Mouse (Mus musculus): ENCODE data around the gene Phospho2. TPM values are rescaled to one million over a fixed set of nuclear protein-coding genes. Genes with fewer than 3 reads are reported as not detected.
"Not testable (repeated sequence)": the region's sequence is repeated elsewhere in the genome, so short reads cannot be mapped to it uniquely, and the experiment has no call there.

Phospho2 gene
- total RNA-seq, 2 experiments from 2014 or later = 19.8 to 23.7 TPM

DNA sequence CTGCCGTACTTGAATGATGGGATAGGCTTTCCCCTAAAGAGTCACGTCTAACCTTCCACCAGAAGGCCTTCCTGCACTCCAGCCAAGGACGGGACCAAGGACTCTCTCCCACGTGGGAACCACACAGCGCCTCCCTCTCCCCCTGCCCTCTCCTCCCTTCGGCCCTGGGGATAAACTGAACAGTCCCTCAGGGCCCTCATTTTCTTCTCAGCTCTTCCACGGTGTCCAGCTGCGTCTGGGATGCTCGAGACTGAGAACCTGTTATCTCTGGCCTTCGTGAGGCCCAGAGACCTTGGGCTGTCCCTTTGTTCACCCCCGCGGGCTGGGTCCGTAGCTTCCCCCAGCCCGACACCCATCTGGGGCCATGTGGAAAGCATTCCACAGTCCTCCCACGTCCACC lies 20.7 kb downstream of the Phospho2 start:
- TF ChIP-seq CTCF (conservative IDR thresholded peaks at IDR 0.05) = no peak
- Histone ChIP-seq H3K4me3 (no peak overlapping the region), H3K27ac (no peak overlapping the region)
- no peak for DNase-seq (ENCODE audit: low spot score in 2 of 2)

DNA sequence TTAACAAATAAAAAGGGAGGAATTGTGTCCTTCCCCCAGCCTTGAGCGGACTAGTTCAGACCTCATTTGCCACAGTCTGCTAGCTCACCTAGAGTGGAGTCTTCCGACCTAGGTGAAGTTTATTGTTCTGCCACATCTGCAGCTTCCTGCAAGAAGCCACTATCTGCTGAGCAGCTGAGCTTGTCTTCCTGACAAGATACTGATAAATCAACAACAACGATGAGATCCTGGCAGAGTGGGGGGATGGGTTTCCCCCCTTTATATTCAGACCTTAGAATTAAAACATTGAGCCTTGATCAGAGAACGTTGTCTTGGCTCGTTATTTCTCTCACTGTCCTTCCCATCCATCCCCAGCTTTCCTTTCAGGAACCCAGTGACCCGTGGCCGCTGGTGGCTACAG lies 21.9 kb downstream of the Phospho2 start:
- H3K4me3 ChIP-seq; H3K27ac ChIP-seq; DNase-seq (ENCODE audit: low spot score in 2 of 2): not testable (repeated sequence)

DNA sequence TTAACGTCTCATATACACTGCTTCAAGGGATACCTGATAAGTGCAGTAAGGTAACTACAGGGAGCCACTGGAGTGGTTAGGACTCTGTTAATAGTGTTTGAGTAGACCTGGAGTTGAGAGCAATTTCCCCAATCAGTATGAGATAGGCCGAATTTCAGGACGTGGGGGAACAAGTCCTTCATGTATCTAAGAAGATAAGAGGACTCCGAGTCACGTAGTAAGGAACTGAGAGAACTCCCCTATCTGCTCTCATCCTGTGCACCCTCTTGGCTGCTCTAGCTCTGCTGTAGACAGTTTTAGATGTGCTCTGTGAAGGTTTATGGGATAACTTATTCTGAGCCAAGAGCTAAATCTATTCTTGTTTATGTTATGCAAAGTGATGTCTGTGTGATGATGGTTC lies 27.2 kb downstream of the Phospho2 start:
- no peak for DNase-seq (ENCODE audit: low spot score in 2 of 2)
- TF ChIP-seq CTCF (conservative IDR thresholded peaks at IDR 0.05) = no peak
- Histone ChIP-seq H3K27ac (no peak overlapping the region), H3K4me3 (no peak overlapping the region)

DNA sequence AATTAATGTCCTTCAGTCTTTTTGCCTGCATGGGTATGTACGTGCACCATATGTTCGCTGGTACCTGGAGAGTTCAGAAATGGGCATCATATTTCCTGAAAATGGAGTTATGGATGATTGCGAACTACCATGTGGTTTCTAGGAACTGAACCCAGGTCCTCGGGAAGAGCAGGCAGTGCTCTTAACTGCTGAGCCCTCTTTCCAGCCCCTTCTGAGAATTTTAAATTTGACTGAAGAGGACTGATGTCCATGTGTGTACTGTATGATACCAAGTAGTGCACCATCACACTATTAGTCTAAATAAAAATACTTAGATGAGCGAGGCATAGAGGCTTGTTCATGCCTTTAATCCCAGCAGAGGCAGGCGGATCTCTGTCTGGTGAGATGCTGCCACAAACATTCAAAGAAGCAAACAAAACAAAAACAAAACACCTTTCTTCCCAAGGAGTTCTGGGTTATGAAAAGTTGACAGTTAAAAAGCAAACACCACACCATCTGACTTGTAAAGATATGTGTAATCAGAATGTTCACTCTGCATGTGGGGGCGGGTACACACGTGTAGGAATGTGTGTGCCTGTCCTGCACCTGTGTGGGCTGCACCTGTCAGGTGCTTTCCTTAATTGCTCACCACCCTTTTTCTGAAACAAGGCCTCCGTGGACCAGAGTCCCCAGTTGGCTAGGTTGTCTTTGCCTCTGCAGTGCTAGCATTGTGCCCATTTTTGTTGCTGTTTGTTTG lies 29.1 kb downstream of the Phospho2 start:
- Histone ChIP-seq H3K27ac (no peak overlapping the region), H3K4me3 (no peak overlapping the region)
- DNase-seq (ENCODE audit: low spot score in 2 of 2) = no peak
- no peak for TF ChIP-seq CTCF (conservative IDR thresholded peaks at IDR 0.05)

DNA sequence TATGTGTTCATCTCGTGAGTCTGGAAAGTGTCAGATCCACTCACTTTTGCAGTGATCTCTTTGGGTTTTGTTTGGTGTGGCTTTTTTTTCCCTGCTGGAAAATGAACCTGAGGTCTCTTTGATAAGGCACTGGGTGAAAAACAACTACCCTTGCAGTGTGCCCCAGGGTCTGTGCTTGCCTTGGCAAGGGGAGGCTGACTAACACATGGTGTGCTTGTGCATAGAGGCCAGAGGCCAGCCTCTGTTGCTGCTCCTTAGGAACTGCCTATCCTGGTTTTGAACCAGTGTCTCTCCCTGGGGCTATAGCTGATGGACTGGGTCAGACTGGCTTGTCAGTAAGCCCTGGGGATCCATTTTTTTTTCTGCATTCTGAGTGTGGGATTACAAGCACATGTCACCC lies 30.8 kb downstream of the Phospho2 start:
- Histone ChIP-seq H3K27ac (no peak overlapping the region), H3K4me3 (no peak overlapping the region)
- no peak for DNase-seq (ENCODE audit: low spot score in 2 of 2)
- no peak for TF ChIP-seq CTCF (conservative IDR thresholded peaks at IDR 0.05)

DNA sequence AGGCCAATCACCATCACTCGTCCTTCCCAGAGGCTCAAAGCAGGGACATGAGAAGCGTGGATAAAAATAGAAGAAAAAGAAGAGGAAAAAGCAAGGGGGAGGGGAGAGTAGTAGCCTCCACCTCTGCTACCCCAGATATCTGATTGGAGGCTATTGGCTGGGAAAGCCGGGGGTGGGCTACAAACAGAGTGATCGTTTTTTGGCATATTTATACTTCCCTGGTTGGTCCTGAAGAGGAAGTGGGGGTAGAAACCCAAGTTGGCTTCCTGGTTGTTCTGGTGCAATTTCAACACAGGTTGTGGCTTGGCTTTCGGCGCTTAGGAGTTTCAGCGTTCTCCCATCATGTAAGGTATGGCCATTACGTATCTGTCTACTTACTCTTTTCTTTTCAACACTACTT lies 32.3 kb downstream of the Phospho2 start, which contains the start of gene Klhl23:
Klhl23 (plus strand) TSS at position 234 of the 400 bp plus-strand sequence.
- peak within 1 kb of the TSS; percentile 93 for H3K27ac ChIP-seq
- TF ChIP-seq CTCF (conservative IDR thresholded peaks at IDR 0.05) = no peak
- peak within 1 kb of the TSS; percentile 75 for H3K4me3 ChIP-seq
- DNase-seq (ENCODE audit: low spot score in 2 of 2) = no peak

DNA sequence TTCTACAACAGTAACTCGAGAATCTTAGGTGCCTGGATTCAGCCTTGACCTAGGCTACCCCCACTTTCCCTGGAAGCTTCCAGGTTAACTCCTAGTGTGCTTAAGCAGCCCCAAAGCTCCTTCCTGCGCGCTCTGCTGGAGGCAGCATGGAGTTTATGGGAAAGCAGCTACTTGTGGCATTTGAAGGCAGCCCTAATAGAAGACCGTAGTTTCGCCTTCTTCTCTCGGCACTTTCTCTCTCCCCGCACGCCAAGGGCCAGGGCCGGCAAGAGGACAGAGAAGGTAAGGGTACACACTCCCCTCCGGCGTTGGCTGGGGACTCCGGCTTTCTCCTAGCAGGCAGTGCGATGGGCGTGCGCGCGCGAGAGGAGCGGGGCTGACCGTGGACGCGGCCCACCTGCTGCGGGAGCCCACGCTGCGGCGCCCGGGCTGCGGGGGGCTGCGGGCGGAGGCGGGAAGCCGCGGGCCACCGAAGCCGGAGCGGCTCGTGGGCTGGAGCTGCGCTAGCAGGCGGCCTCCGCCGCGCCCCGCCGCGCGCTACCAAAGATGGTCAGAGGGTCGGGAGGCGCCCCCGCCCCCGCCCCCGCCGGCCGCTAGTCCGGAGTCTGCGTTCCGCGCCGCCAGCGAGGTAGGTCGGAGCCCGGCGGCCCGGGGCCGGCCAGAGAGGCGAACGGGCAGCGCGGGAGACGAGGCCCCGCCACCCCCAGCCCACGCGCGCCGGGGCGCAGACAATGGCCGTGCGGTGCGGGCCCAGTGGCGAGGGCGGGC lies 33.1 kb downstream of the Phospho2 start:
- peak; percentile 32 for TF ChIP-seq CTCF (conservative IDR thresholded peaks at IDR 0.05)
- peak in 1 of 2 experiments; percentile 27 for DNase-seq (ENCODE audit: low spot score in 2 of 2)
- Histone ChIP-seq H3K4me3 (peak overlapping the region; percentile 75), H3K27ac (peak overlapping the region; percentile 93)

DNA sequence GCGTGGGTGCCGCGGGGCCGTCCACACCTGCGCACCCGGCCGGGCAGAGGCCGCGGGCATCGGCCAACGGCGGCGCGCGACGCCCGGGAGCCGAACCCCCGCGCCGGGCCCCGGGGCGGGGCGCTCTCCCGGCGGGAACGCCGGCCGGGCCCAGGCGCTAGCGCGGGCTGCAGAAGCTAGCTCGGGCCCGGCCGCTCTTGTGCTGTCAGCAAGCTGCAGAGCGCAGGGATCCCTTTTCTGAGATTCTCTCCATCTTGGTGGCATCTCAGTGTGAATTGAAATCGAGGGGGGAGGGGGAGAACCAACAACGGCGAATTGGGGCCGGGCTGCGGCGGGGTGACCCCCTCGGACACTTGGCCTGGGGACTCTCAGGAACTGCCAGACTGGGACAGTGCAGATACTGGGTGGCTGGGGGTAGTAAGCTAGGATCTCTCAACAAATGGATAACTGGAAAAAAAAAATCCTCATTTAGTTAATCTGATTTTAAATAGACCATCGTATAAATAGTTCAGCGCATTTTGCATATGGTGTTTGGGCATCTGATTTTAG lies 33.8 kb downstream of the Phospho2 start:
- peak overlapping the region; percentile 75 for H3K4me3 ChIP-seq
- TF ChIP-seq CTCF (conservative IDR thresholded peaks at IDR 0.05) = no peak
- peak overlapping the region; percentile 93 for H3K27ac ChIP-seq
- DNase-seq (ENCODE audit: low spot score in 2 of 2) = no peak

DNA sequence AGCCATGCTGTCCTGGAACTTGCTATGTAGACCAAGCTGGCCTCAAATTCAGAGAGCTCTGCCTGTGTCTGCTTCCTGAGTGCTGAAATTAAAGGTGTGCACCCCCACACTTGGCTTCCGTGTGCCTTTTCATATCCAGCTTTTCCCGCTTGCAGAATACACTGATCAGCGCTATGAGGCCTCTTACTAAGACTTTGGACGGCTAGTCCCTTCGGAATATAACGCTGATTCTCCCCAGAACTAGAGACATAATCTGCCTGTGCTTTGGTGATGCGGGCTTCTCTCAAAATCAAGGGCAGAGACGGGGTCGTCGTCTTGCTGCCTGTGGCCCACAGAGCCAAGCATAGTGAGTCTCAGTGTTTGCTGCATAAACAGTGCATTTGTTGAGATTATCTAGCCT lies 36.5 kb downstream of the Phospho2 start:
- Histone ChIP-seq H3K4me3 (peak overlapping the region; percentile 8; the same call in 1 of the 2 replicates), H3K27ac (peak overlapping the region; percentile 72)
- no peak for DNase-seq (ENCODE audit: low spot score in 2 of 2)
- TF ChIP-seq CTCF (conservative IDR thresholded peaks at IDR 0.05) = no peak

DNA sequence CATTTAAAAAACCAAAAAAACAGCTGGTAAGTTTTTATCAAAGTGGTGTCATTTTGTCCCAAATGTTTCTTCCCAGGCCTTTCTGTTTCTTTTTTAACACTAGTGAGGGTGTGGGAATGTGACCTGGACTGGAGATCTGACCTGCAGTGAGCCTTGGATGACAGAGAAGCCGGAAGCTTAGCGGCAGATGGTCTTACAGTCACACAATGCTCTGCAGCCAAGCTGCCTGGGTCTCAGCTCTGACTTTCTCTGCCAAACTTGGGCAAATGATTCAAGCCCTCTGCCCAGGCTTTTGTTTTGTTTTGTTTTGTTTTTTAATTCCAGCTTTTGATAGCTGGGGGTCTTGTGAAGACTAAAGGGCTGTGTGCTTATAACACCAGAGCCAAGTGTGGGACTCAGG lies 37.0 kb downstream of the Phospho2 start:
- peak overlapping the region; percentile 72 for H3K27ac ChIP-seq
- H3K4me3 ChIP-seq = no peak overlapping the region
- TF ChIP-seq CTCF (conservative IDR thresholded peaks at IDR 0.05) = no peak
- DNase-seq (ENCODE audit: low spot score in 2 of 2) = no peak

DNA sequence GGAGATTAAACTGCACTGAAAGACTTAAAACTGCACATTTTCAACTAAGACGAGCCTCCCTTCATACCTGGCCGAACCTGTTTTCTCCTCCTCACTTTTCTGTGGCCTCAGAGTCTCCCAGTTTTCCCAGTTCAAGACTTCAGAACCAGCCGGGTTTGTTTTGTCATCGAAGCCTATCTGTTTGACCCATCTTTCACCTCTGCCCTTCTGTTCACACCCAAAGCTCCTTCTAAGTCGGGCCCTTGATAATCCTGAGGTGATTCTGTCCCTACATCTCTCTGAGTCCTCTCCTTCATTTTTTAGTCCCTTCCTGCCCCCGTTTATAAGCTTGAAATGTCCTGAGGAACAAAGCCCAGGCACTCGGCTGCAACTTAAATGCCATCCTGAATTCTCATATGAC lies 38.6 kb downstream of the Phospho2 start:
- TF ChIP-seq CTCF (conservative IDR thresholded peaks at IDR 0.05) = no peak
- no peak for DNase-seq (ENCODE audit: low spot score in 2 of 2)
- H3K27ac ChIP-seq = no peak overlapping the region

DNA sequence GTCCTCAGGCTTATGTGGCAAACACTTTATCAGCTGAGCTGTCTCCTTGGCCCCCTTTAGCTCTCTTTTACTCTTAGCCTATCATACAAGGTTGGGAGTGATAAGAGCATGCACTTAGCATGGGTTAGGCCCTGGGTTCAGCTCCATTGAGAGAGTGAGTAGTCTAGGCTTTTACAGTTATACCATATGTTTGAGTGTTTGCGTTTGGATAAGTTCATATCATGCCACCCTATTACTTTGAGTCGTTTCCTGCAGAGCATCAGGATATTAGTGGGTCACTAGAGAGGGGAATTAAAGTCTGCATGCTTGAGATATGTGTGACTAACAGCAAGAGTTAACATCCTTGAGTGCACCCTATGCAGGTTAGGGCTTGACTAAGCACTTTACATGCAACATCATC lies 40.3 kb downstream of the Phospho2 start:
- Histone ChIP-seq H3K27ac (no peak overlapping the region), H3K4me3 (no peak overlapping the region)
- no peak for DNase-seq (ENCODE audit: low spot score in 2 of 2)
- no peak for TF ChIP-seq CTCF (conservative IDR thresholded peaks at IDR 0.05)

More for the DNA sequence above, 38.6 kb downstream of the Phospho2 start:
- H3K4me3 ChIP-seq = no peak overlapping the region

DNA sequence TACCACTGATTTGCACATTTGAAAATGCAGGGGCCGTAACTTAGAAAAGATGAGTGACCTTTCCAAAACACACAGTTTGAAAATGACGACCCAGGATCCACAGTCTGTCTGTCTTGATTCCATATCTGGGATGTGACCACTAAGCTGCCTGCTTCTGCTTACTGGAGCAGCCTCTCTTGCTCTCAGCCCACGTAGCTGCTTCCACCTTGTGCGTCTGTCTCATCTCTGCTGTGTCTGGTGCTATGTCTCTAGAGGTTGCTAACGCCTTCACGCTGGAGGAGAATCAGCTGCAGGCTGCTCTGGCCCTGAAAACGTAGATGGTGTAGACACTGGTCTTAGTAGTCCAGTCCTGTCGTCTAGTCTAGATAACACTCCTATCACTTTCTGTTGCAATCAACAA lies 40.7 kb downstream of the Phospho2 start:
- Histone ChIP-seq H3K4me3 (no peak overlapping the region), H3K27ac (no peak overlapping the region)
- no peak for TF ChIP-seq CTCF (conservative IDR thresholded peaks at IDR 0.05)
- DNase-seq (ENCODE audit: low spot score in 2 of 2) = no peak

Data from layer of hippocampus, adult 2 months (tissue).